Mouse (Mus musculus) liver, adult 2 months (tissue): ENCODE measurements around the gene En2. TPM values are rescaled to one million over a fixed set of nuclear protein-coding genes. Genes with fewer than 3 reads are reported as not detected.

ENCODE experiments used
- DNase-seq: peaks from one replicate; pipeline ENCODE4 v3.0.0-alpha.2; 2011; ENCODE audit warnings: low read depth, low spot score; ENCODE audit errors: extremely low read depth
- H3K27ac ChIP-seq: fragments of 200-500 bp; replicated peaks from 2 replicates; pipeline ENCODE4 v1.5.1; 2012; ENCODE audit warnings: low read depth, mild to moderate bottlenecking, control low read depth, inconsistent platforms, low read length; ENCODE audit not compliant: insufficient read depth
- H3K27me3 ChIP-seq: fragments of 200-500 bp; 2 replicates; pipeline ENCODE4 v1.6.1; 2012; ENCODE audit warnings: mild to moderate bottlenecking, moderate library complexity, low read length, inconsistent platforms; ENCODE audit not compliant: control insufficient read depth, insufficient read depth
- H3K36me3 ChIP-seq: fragments of 200-500 bp; 2 replicates; pipeline ENCODE4 v1.6.1; 2012; ENCODE audit warnings: low read length, inconsistent platforms; ENCODE audit not compliant: control insufficient read depth, insufficient read depth
- H3K4me1 ChIP-seq: fragments of 200-500 bp; 2 replicates; pipeline ENCODE4 v1.6.1; 2011; ENCODE audit warnings: low read length; ENCODE audit not compliant: control insufficient read depth, insufficient read depth
- H3K4me3 ChIP-seq: fragments of 200-500 bp; 2 replicates; pipeline ENCODE4 v1.5.1; 2011; ENCODE audit warnings: low read depth, mild to moderate bottlenecking, control low read depth, low read length, moderate library complexity; ENCODE audit not compliant: insufficient read depth
- H3K79me2 ChIP-seq: fragments of 200-500 bp; 2 replicates; pipeline ENCODE4 v1.6.1; 2012; ENCODE audit warnings: inconsistent platforms, mild to moderate bottlenecking, low read length, moderate library complexity; ENCODE audit not compliant: control insufficient read depth, insufficient read depth
- H3K9ac ChIP-seq: fragments of 200-500 bp; 2 replicates; pipeline ENCODE4 v1.6.1; 2012; ENCODE audit warnings: low read depth, mild to moderate bottlenecking, control low read depth, inconsistent platforms, low read length
- CTCF ChIP-seq: fragments of 200-500 bp; IDR thresholded peaks from 2 replicates; pipeline ENCODE4 v1.5.1; 2011; ENCODE audit warnings: low read depth, low read length, control low read depth
- POLR2A ChIP-seq: fragments of 200-500 bp; IDR thresholded peaks from 2 replicates; pipeline ENCODE4 v1.6.1; 2011; ENCODE audit warnings: low read length, control low read depth; ENCODE audit not compliant: insufficient read depth; ENCODE audit errors: extremely low read depth
- WGBS: fragments of 180-500 bp; shearing (Covaris S2); methylation state at CpG from one replicate; pipeline ENCODE4 v1.1.7; 2018; 5-methylcytosine and 5-hydroxymethylcytosine counted together
- polyA plus RNA-seq: library from polyadenylated mRNA; depleted of rRNA; stranded (reverse); fragments of >200 nt; gene quantifications from 2 replicates; pipeline ENCODE4 v1.2.3, GENCODE M21; 2012; rRNA removed
- total RNA-seq: library from RNA; depleted of rRNA; stranded (reverse); fragments of >200 nt; gene quantifications from 2 replicates; pipeline ENCODE4 v1.2.3, GENCODE M21; 2014; rRNA removed

The En2 gene
- total RNA-seq (under 0.01 and 0.13 TPM in 2 replicates), polyA plus RNA-seq (0.02 TPM in 1 of 2 replicates, not detected in the other)

GRCm38 (mm10) chr5:28165358-28166255, at the start of gene En2:
En2 (plus strand) TSS chr5:28165694.
- Histone ChIP-seq H3K27me3 (peaks cover 44% of the 10 kb centered on the region), H3K36me3 (no peaks in the 10 kb centered on the region), H3K9ac (no peak within 1 kb of the TSS), H3K27ac (no peak within 1 kb of the TSS), H3K4me3 (peak within 1 kb of the TSS; percentile 45; the same call in 1 of the 2 replicates), H3K79me2 (no peaks in the 10 kb centered on the region), H3K4me1 (peaks cover 3% of the 10 kb centered on the region; the same call in 1 of the 2 replicates)
- no peak for DNase-seq
- WGBS, result 4% methylated on average over 113 of the region's 113 CpGs
- TF ChIP-seq CTCF (no peak), POLR2A (no peak)

DNA sequence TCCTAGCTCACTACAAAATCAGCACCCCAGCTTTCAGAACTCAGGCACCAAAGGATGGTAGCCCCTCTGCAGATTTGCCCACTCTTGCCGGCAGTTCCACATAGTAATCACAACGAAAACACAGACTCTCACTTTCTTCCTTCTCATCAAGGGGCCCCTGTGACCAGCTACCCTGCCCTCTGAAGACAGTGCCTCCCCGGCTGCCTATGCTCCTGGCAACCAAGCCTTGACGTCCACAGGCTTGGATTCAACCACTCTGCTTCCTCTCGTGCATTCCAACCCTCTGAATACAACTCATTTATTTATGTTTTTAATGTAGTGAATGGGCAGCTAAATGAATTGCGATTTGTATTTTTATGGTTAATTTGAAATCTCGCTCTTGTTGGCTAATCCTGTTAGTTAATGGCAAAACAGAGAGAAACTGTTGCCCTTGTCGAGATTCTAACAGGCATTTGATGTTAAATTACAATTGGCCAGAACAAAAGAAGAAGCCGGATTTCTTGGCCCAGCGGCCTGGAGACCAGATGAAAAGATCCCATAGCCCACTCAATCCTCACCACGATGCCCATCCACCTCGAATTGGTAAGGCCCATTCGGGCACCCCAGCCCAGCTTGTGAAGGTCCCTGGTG, 48.1 kb upstream of the En2 start:
- no peaks in the 10 kb centered on the region for H3K79me2 ChIP-seq

DNA sequence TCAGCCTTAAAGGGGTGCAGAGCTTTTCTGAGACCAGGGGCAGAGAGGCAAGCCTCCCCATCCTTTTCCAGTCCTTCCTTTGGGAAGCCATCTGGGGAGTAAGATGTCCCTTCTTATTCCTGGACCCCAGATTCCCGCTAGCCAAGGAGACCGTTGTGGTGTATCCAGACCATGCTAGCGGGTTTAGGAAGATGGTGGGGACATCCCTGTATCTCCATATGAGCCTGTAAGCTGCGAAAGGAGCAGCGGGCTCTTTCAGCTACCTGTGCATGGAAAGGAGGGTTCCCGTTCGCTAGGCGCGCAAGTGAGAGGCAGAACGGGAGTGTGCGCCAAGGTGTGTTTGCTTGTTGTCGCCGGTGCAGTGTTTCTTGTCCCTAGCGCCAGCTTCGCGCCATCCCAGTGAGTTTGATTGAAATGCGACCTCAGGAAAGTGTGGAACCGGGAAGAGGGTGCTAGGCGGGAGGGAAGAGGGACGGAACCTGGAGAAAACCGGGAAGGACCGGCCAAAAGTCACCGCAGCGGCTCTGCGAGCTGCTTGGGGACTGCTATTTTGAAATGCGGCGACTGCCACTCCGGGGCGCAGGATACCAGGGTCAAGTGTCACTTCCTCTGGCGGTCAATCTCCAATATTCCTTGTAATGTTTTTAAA, 47.5 kb upstream of the En2 start:
- TF ChIP-seq POLR2A (no peak), CTCF (no peak)
- Histone ChIP-seq H3K4me3 (peak overlapping the region; percentile 39; the same call in 1 of the 2 replicates), H3K9ac (peak overlapping the region; percentile 26; the same call in 1 of the 2 replicates), H3K36me3 (no peaks in the 10 kb centered on the region), H3K27me3 (peaks cover 12% of the 10 kb centered on the region; the same call in 1 of the 2 replicates), H3K4me1 (peaks cover 3% of the 10 kb centered on the region; the same call in 1 of the 2 replicates), H3K27ac (no peak overlapping the region), H3K79me2 (no peaks in the 10 kb centered on the region)
- 3% methylated on average over 30 of the region's 30 CpGs for WGBS
- DNase-seq, result peak; percentile 33

More for the DNA sequence above, 48.1 kb upstream of the En2 start:
- Histone ChIP-seq H3K36me3 (no peaks in the 10 kb centered on the region), H3K9ac (no peak overlapping the region), H3K27me3 (peaks cover 12% of the 10 kb centered on the region; the same call in 1 of the 2 replicates), H3K4me1 (peaks cover 3% of the 10 kb centered on the region; the same call in 1 of the 2 replicates), H3K4me3 (no peak overlapping the region), H3K27ac (no peak overlapping the region)
- no peak for TF ChIP-seq POLR2A
- DNase-seq, result no peak
- 42% methylated on average over 13 of the region's 13 CpGs for WGBS

DNA sequence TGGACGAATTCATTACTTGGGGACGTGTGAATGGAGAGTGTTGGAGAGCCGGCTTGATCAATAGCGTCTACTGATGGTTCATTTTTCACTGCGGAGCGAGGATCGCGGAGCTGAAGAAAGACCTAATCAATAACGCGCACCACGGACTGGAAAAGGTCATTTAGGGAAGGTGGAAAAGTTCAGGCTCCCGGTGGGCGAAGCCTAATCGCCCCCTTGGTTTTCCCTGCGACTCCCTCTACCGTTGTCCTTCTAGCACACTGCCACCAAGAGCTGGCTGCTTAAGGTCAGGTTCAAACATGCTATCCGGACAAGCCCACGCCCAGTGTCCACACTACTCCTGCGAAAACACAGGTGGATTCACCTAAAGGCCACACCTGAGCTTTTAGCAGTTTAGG, 47.0 kb upstream of the En2 start:
- Histone ChIP-seq H3K4me1 (peaks cover 3% of the 10 kb centered on the region; the same call in 1 of the 2 replicates), H3K9ac (no peak overlapping the region), H3K36me3 (no peaks in the 10 kb centered on the region), H3K27ac (no peak overlapping the region), H3K27me3 (peaks cover 12% of the 10 kb centered on the region; the same call in 1 of the 2 replicates), H3K79me2 (no peaks in the 10 kb centered on the region), H3K4me3 (peak overlapping the region; percentile 39; the same call in 1 of the 2 replicates)
- TF ChIP-seq CTCF (no peak), POLR2A (no peak)
- no peak for DNase-seq
- WGBS, result 2% methylated on average over 19 of the region's 19 CpGs

- Histone ChIP-seq H3K79me2 (no peaks in the 10 kb centered on the region), H3K9ac (no peak overlapping the region), H3K4me1 (peaks cover 3% of the 10 kb centered on the region; the same call in 1 of the 2 replicates), H3K36me3 (no peaks in the 10 kb centered on the region), H3K4me3 (no peak overlapping the region), H3K27me3 (peaks cover 19% of the 10 kb centered on the region), H3K27ac (no peak overlapping the region)
- WGBS, result 47% methylated on average over 3 of the region's 3 CpGs
- TF ChIP-seq CTCF (no peak), POLR2A (no peak)
- no peak for DNase-seq
Observed at GRCm38 (mm10) chr5:28119576-28119975, 45.9 kb upstream of the En2 start.
